Mouse (Mus musculus) MEL (cell line): ENCODE measurements around the gene Ptk7. TPM values are rescaled to one million over a fixed set of nuclear protein-coding genes. Genes with fewer than 3 reads are reported as not detected.

Experiments used
- DNase-seq: peaks from one replicate; pipeline ENCODE4 v3.0.0; 2011; ENCODE audit warnings: low read depth, low spot score
- H3K27ac ChIP-seq: 2 replicates; pipeline ENCODE4 v1.5.1; 2012; ENCODE audit warnings: low read depth, mild to moderate bottlenecking, control low read depth, low read length, moderate library complexity; ENCODE audit not compliant: control insufficient read depth
- H3K27me3 ChIP-seq, 2 experiments: fragments of 150-350 bp in 1 of 2; sonication (generic) in 1 of 2; 2 replicates each; pipeline ENCODE4 v1.6.1; 2012; ENCODE audit warnings: low read length in 2 of 2, mild to moderate bottlenecking in 2 of 2, improper control_type of control experiment in 1 of 2, moderate library complexity in 1 of 2; ENCODE audit not compliant: insufficient read depth in 2 of 2, control insufficient read depth in 1 of 2
- H3K36me3 ChIP-seq, 2 experiments: 2 replicates each; pipeline ENCODE4 v1.6.1; 2012 to 2014; ENCODE audit warnings: low read length in 2 of 2, improper control_type of control experiment in 1 of 2, inconsistent platforms in 1 of 2, mild to moderate bottlenecking in 1 of 2; ENCODE audit not compliant: insufficient read depth in 2 of 2, control insufficient read depth in 1 of 2
- H3K4me1 ChIP-seq, 2 experiments: fragments of 150-350 bp in 1 of 2; sonication (generic) in 1 of 2; 2 replicates each; pipeline ENCODE4 v1.6.1; 2012; ENCODE audit warnings: low read length in 2 of 2, improper control_type of control experiment in 1 of 2, mild to moderate bottlenecking in 1 of 2; ENCODE audit not compliant: insufficient read depth in 2 of 2, control insufficient read depth in 1 of 2
- H3K4me3 ChIP-seq, 2 experiments: fragments of 150-350 bp in 1 of 2; sonication (generic) in 1 of 2; 2 replicates each; pipeline ENCODE4 v1.5.1; 2012; ENCODE audit warnings: low read depth in 2 of 2, low read length in 2 of 2, mild to moderate bottlenecking in 2 of 2, moderate library complexity in 2 of 2, control low read depth in 1 of 2, improper control_type of control experiment in 1 of 2; ENCODE audit not compliant: control insufficient read depth in 1 of 2, insufficient read depth in 1 of 2
- H3K79me2 ChIP-seq: 2 replicates; pipeline ENCODE4 v1.6.1; 2012; ENCODE audit warnings: mild to moderate bottlenecking, low read length, moderate library complexity; ENCODE audit not compliant: control insufficient read depth, poor library complexity, insufficient read depth
- H3K9ac ChIP-seq: 2 replicates; pipeline ENCODE4 v1.6.1; 2012; ENCODE audit warnings: low read depth, mild to moderate bottlenecking, control low read depth, low read length, moderate library complexity; ENCODE audit not compliant: control insufficient read depth, poor library complexity, severe bottlenecking
- H3K9me3 ChIP-seq: fragments of 150-350 bp; sonication (generic); replicated peaks from 2 replicates; pipeline ENCODE4 v1.6.1; 2012; ENCODE audit warnings: mild to moderate bottlenecking, low read length, improper control_type of control experiment, moderate library complexity; ENCODE audit not compliant: insufficient read depth
- CTCF ChIP-seq, 3 experiments: IDR thresholded peaks in 2 of 3; conservative IDR thresholded peaks in 1 of 3; 2 replicates each; pipeline ENCODE4 v1.5.1; 2011 to 2012; ENCODE audit warnings: low read length in 3 of 3, low read depth in 2 of 3, mild to moderate bottlenecking in 2 of 3, improper control_type of control experiment in 1 of 3, inconsistent platforms in 1 of 3, mixed read lengths in 1 of 3, moderate library complexity in 1 of 3; ENCODE audit not compliant: control insufficient read depth in 1 of 3, insufficient read depth in 1 of 3, poor library complexity in 1 of 3, severe bottlenecking in 1 of 3
- ELF1 ChIP-seq: IDR thresholded peaks from 2 replicates; pipeline ENCODE4 v1.6.1; 2014; ENCODE audit warnings: low read depth, mild to moderate bottlenecking, inconsistent platforms, low read length, improper control_type of control experiment, moderate library complexity
- EP300 ChIP-seq, 2 experiments: IDR thresholded peaks; 2 replicates each; pipeline ENCODE4 v1.6.1; 2011; ENCODE audit warnings: improper control_type of control experiment in 2 of 2, low read length in 2 of 2, low read depth in 1 of 2, mild to moderate bottlenecking in 1 of 2
- ETS1 ChIP-seq: IDR thresholded peaks from 2 replicates; pipeline ENCODE4 v1.6.1; 2012; ENCODE audit warnings: low read depth, mild to moderate bottlenecking, inconsistent platforms, low read length, improper control_type of control experiment, moderate library complexity
- GABPA ChIP-seq: IDR thresholded peaks from 2 replicates; pipeline ENCODE4 v1.6.1; 2012; ENCODE audit warnings: low read depth, mild to moderate bottlenecking, inconsistent platforms, low read length, improper control_type of control experiment, moderate library complexity
- JUND ChIP-seq: IDR thresholded peaks from 2 replicates; pipeline ENCODE4 v1.6.1; 2011; ENCODE audit warnings: low read depth, mild to moderate bottlenecking, improper control_type of control experiment, low read length
- KAT2A ChIP-seq: conservative IDR thresholded peaks from 2 replicates; pipeline ENCODE4 v1.6.1; 2012; ENCODE audit warnings: low read depth, low read length, improper control_type of control experiment, inconsistent platforms
- MAX ChIP-seq: IDR thresholded peaks from 2 replicates; pipeline ENCODE4 v1.6.1; 2011; ENCODE audit warnings: low read length, improper control_type of control experiment
- MAZ ChIP-seq: IDR thresholded peaks from 2 replicates; pipeline ENCODE4 v1.6.1; 2012; ENCODE audit warnings: low read depth, mild to moderate bottlenecking, inconsistent platforms, low read length, improper control_type of control experiment
- MYB ChIP-seq: IDR thresholded peaks from 2 replicates; pipeline ENCODE4 v1.6.1; 2011; ENCODE audit warnings: mild to moderate bottlenecking, low read depth, low read length, improper control_type of control experiment
- MYC ChIP-seq: IDR thresholded peaks from 2 replicates; pipeline ENCODE4 v1.6.1; 2011; ENCODE audit warnings: low read depth, mild to moderate bottlenecking, low read length, improper control_type of control experiment, moderate library complexity
- NRF1 ChIP-seq: IDR thresholded peaks from 2 replicates; pipeline ENCODE4 v1.6.1; 2014; ENCODE audit warnings: low read depth, mild to moderate bottlenecking, inconsistent platforms, low read length, improper control_type of control experiment, moderate library complexity; ENCODE audit not compliant: poor library complexity, insufficient read depth, severe bottlenecking
- POLR2AphosphoS2 ChIP-seq: IDR thresholded peaks from 2 replicates; pipeline ENCODE4 v1.6.1; 2011; ENCODE audit warnings: low read length, improper control_type of control experiment
- RAD21 ChIP-seq: IDR thresholded peaks from 2 replicates; pipeline ENCODE4 v1.6.1; 2011; ENCODE audit warnings: mild to moderate bottlenecking, low read depth, low read length, improper control_type of control experiment
- TAL1 ChIP-seq: IDR thresholded peaks from 2 replicates; pipeline ENCODE4 v1.6.1; 2012; ENCODE audit warnings: mild to moderate bottlenecking, inconsistent platforms, low read length, moderate library complexity, mixed read lengths
- ZC3H11A ChIP-seq: IDR thresholded peaks from 2 replicates; pipeline ENCODE4 v1.6.1; 2012; ENCODE audit warnings: low read depth, mild to moderate bottlenecking, inconsistent platforms, low read length, improper control_type of control experiment
- ZKSCAN1 ChIP-seq: IDR thresholded peaks from 2 replicates; pipeline ENCODE4 v1.6.1; 2012; ENCODE audit warnings: low read depth, mild to moderate bottlenecking, inconsistent platforms, low read length, improper control_type of control experiment, moderate library complexity
- ZMIZ1 ChIP-seq: IDR thresholded peaks from 2 replicates; pipeline ENCODE4 v1.6.1; 2012; ENCODE audit warnings: low read depth, mild to moderate bottlenecking, inconsistent platforms, low read length, improper control_type of control experiment, moderate library complexity
- polyA plus RNA-seq, 2 experiments: library from polyadenylated mRNA; stranded (reverse) in 1 of 2; unstranded in 1 of 2; fragments of >175 nt in 1 of 2; fragments of >200 nt in 1 of 2; gene quantifications; 2 replicates each; pipeline versions ENCODE4 v1.2.1 to v1.2.4; 2012; ENCODE audit warnings: low replicate concordance in 2 of 2, low read depth in 1 of 2; ENCODE audit not compliant: insufficient read length in 2 of 2, insufficient read depth in 1 of 2, missing spikeins in 1 of 2
- total RNA-seq: library from RNA; depleted of rRNA; stranded (reverse); fragments of 300-350 nt; gene quantifications from 2 replicates; pipeline ENCODE4 v1.2.3, GENCODE M21; 2012

Ptk7 gene
- total and polyA plus RNA-seq, 3 experiments, result 0.04 to 0.10 TPM; not detected in 1

GRCm38 (mm10) chr17:46578650-46579049 lies 50.7 kb downstream of the Ptk7 start:
- no peak overlapping the region for H3K4me3 ChIP-seq
- no peak overlapping the region for H3K9ac ChIP-seq
- no peak overlapping the region for H3K27ac ChIP-seq
- TF ChIP-seq EP300 (IDR thresholded peaks at IDR 0.05; ENCODE audit: low read depth in 1 of 2, low read length in 2 of 2) (no peak), ELF1 (no peak), ZMIZ1 (no peak), GABPA (no peak), TAL1 (no peak), MYB (no peak)
- TF ChIP-seq, all 39 proteins: peak for 0
- no peaks in the 10 kb centered on the region for H3K36me3 ChIP-seq
- H3K4me1 ChIP-seq, result no peaks in the 10 kb centered on the region
- H3K9me3 ChIP-seq, result no peaks in the 10 kb centered on the region
- no peaks in the 10 kb centered on the region for H3K79me2 ChIP-seq
- no peaks in the 10 kb centered on the region; a peak in 1 of 4 replicates for H3K27me3 ChIP-seq
- DNase-seq, result no peak

GRCm38 (mm10) chr17:46576070-46576469 lies 53.2 kb downstream of the Ptk7 start:
- peak; percentile 33 for DNase-seq
- Histone ChIP-seq H3K9ac (no peak overlapping the region), H3K4me3 (no peak overlapping the region), H3K4me1 (no peaks in the 10 kb centered on the region), H3K27ac (no peak overlapping the region), H3K36me3 (no peaks in the 10 kb centered on the region), H3K9me3 (no peaks in the 10 kb centered on the region), H3K27me3 (no peaks in the 10 kb centered on the region), H3K79me2 (no peaks in the 10 kb centered on the region)
- TF ChIP-seq CTCF (IDR thresholded peaks at IDR 0.05 in 2 of 3, conservative IDR thresholded peaks at IDR 0.05 in 1 of 3; ENCODE audit: control insufficient read depth in 1 of 3, insufficient read depth in 1 of 3, low read depth in 2 of 3, low read length in 3 of 3, poor library complexity in 1 of 3, severe bottlenecking in 1 of 3) (peak; percentile 55 to 61 (median 59)), ETS1 (no peak)
- TF ChIP-seq, all 39 proteins: peak for 1

GRCm38 (mm10) chr17:46574535-46574934 lies 54.8 kb downstream of the Ptk7 start:
- no peak for DNase-seq
- Histone ChIP-seq H3K79me2 (no peaks in the 10 kb centered on the region), H3K4me3 (no peak overlapping the region), H3K9me3 (no peaks in the 10 kb centered on the region), H3K27ac (no peak overlapping the region), H3K36me3 (no peaks in the 10 kb centered on the region), H3K27me3 (no peaks in the 10 kb centered on the region; a peak in 1 of 4 replicates), H3K9ac (no peak overlapping the region), H3K4me1 (no peaks in the 10 kb centered on the region)
- no peak for TF ChIP-seq KAT2A
- TF ChIP-seq ZKSCAN1, result no peak
- no peak for TF ChIP-seq RAD21
- no peak for TF ChIP-seq MAZ
- no peak for TF ChIP-seq ZC3H11A
- TF ChIP-seq ELF1, result no peak
- no peak for TF ChIP-seq JUND
- TF ChIP-seq MYC, result no peak
- TF ChIP-seq MAX, result no peak
- TF ChIP-seq POLR2AphosphoS2, result no peak
- TF ChIP-seq NRF1, result no peak
- TF ChIP-seq EP300 (IDR thresholded peaks at IDR 0.05; ENCODE audit: low read depth in 1 of 2, low read length in 2 of 2), result no peak
